Mouse (Mus musculus): ENCODE data around the gene Apol9a. TPM values are rescaled to one million over a fixed set of nuclear protein-coding genes. Genes with fewer than 3 reads are reported as not detected.
"Not testable (repeated sequence)": the region's sequence is repeated elsewhere in the genome, so short reads cannot be mapped to it uniquely, and the experiment has no call there.

Apol9a gene
- polyA plus RNA-seq, 1 experiment: 0.72 TPM

- H3K4me1 ChIP-seq (ENCODE audit: control insufficient read depth, insufficient read depth, low read length); H3K27ac ChIP-seq (ENCODE audit: control insufficient read depth, insufficient read depth, low read depth, low read length, poor library complexity); H3K4me3 ChIP-seq (replicated peaks; ENCODE audit: control insufficient read depth, low read depth, low read length): not testable (repeated sequence)
- WGBS: 64% methylated on average over 9 of the region's 9 CpGs
- 0 out of 2 replicates have a peak, but pooled peaks have one; percentile 9 for TF ChIP-seq CTCF (IDR thresholded peaks at IDR 0.05; ENCODE audit: control insufficient read depth, insufficient read depth, low read length)
These were observed 11.9 kb downstream of the Apol9a start, which contains the start of gene Apol7a for GRCm38 (mm10) chr15:77399027-77399426. TSS of gene Apol7a (minus strand) at chr15:77399110.

- 71% methylated on average over 11 of the region's 11 CpGs for WGBS
- H3K27ac ChIP-seq (ENCODE audit: control insufficient read depth, insufficient read depth, low read depth, low read length, poor library complexity); H3K4me1 ChIP-seq (ENCODE audit: control insufficient read depth, insufficient read depth, low read length); H3K4me3 ChIP-seq (replicated peaks; ENCODE audit: control insufficient read depth, low read depth, low read length): not testable (repeated sequence)
These were observed 13.3 kb downstream of the Apol9a start for GRCm38 (mm10) chr15:77397450-77398132.

GRCm38 (mm10) chr15:77393832-77394231 lies 17.1 kb downstream of the Apol9a start:
- 42% methylated on average over 3 of the region's 3 CpGs for WGBS
- H3K4me3 ChIP-seq (replicated peaks; ENCODE audit: control insufficient read depth, low read depth, low read length); H3K27ac ChIP-seq (ENCODE audit: control insufficient read depth, insufficient read depth, low read depth, low read length, poor library complexity); H3K4me1 ChIP-seq (ENCODE audit: control insufficient read depth, insufficient read depth, low read length): not testable (repeated sequence)

- 85% methylated on average over 2 of the region's 2 CpGs for WGBS
- H3K4me1 ChIP-seq (ENCODE audit: control insufficient read depth, insufficient read depth, low read length): no peaks in the 10 kb centered on the region
- TF ChIP-seq CTCF (IDR thresholded peaks at IDR 0.05; ENCODE audit: control insufficient read depth, insufficient read depth, low read length) (no peak), POLR2A (IDR thresholded peaks at IDR 0.05; ENCODE audit: borderline replicate concordance, control insufficient read depth, low read depth, low read length) (no peak)
- H3K4me3 ChIP-seq (replicated peaks; ENCODE audit: control insufficient read depth, low read depth, low read length): no peak overlapping the region
- H3K27ac ChIP-seq (ENCODE audit: control insufficient read depth, insufficient read depth, low read depth, low read length, poor library complexity): no peak overlapping the region
These were observed 23.5 kb downstream of the Apol9a start for GRCm38 (mm10) chr15:77387462-77387861.

GRCm38 (mm10) chr15:77384340-77385030 lies 26.4 kb downstream of the Apol9a start:
- TF ChIP-seq CTCF (IDR thresholded peaks at IDR 0.05; ENCODE audit: control insufficient read depth, insufficient read depth, low read length) (no peak), POLR2A (IDR thresholded peaks at IDR 0.05; ENCODE audit: borderline replicate concordance, control insufficient read depth, low read depth, low read length) (no peak)
- Histone ChIP-seq H3K4me3 (replicated peaks; ENCODE audit: control insufficient read depth, low read depth, low read length) (no peak overlapping the region), H3K4me1 (ENCODE audit: control insufficient read depth, insufficient read depth, low read length) (no peaks in the 10 kb centered on the region), H3K27ac (ENCODE audit: control insufficient read depth, insufficient read depth, low read depth, low read length, poor library complexity) (no peak overlapping the region)
- 83% methylated on average over 7 of the region's 7 CpGs for WGBS

- no peak overlapping the region for H3K27ac ChIP-seq (ENCODE audit: control insufficient read depth, insufficient read depth, low read depth, low read length, poor library complexity)
- WGBS: 43% methylated on average over 1 of the region's 1 CpGs
- H3K4me3 ChIP-seq (replicated peaks; ENCODE audit: control insufficient read depth, low read depth, low read length): no peak overlapping the region
- no peak for TF ChIP-seq CTCF (IDR thresholded peaks at IDR 0.05; ENCODE audit: control insufficient read depth, insufficient read depth, low read length)
- no peak for TF ChIP-seq POLR2A (IDR thresholded peaks at IDR 0.05; ENCODE audit: borderline replicate concordance, control insufficient read depth, low read depth, low read length)
- no peaks in the 10 kb centered on the region for H3K4me1 ChIP-seq (ENCODE audit: control insufficient read depth, insufficient read depth, low read length)
These were observed 28.1 kb downstream of the Apol9a start for GRCm38 (mm10) chr15:77382880-77383279.

GRCm38 (mm10) chr15:77382271-77382850 lies 28.6 kb downstream of the Apol9a start:
- no peak for TF ChIP-seq CTCF (IDR thresholded peaks at IDR 0.05; ENCODE audit: control insufficient read depth, insufficient read depth, low read length)
- no peak for TF ChIP-seq POLR2A (IDR thresholded peaks at IDR 0.05; ENCODE audit: borderline replicate concordance, control insufficient read depth, low read depth, low read length)
- H3K27ac ChIP-seq (ENCODE audit: control insufficient read depth, insufficient read depth, low read depth, low read length, poor library complexity): no peak overlapping the region
- no peak overlapping the region for H3K4me3 ChIP-seq (replicated peaks; ENCODE audit: control insufficient read depth, low read depth, low read length)
- H3K4me1 ChIP-seq (ENCODE audit: control insufficient read depth, insufficient read depth, low read length): no peaks in the 10 kb centered on the region
- whole genome bisulfite sequencing: 76% methylated on average over 11 of the region's 11 CpGs

GRCm38 (mm10) chr15:77381481-77381880 lies 29.5 kb downstream of the Apol9a start:
- Histone ChIP-seq H3K4me3 (replicated peaks; ENCODE audit: control insufficient read depth, low read depth, low read length) (no peak overlapping the region), H3K4me1 (ENCODE audit: control insufficient read depth, insufficient read depth, low read length) (no peaks in the 10 kb centered on the region), H3K27ac (ENCODE audit: control insufficient read depth, insufficient read depth, low read depth, low read length, poor library complexity) (no peak overlapping the region)
- 64% methylated on average over 6 of the region's 6 CpGs for WGBS
- TF ChIP-seq POLR2A (IDR thresholded peaks at IDR 0.05; ENCODE audit: borderline replicate concordance, control insufficient read depth, low read depth, low read length) (no peak), CTCF (IDR thresholded peaks at IDR 0.05; ENCODE audit: control insufficient read depth, insufficient read depth, low read length) (no peak)

Measured in bone marrow, adult 2 months (tissue).